Mouse (Mus musculus) CH12.LX (cell line): ENCODE results near the gene Fbxo42. TPM values are rescaled to one million over a fixed set of nuclear protein-coding genes. Genes with fewer than 3 reads are reported as not detected.

Experiments used
- DNase-seq: peaks from one replicate; pipeline ENCODE4 v3.0.0-alpha.2; 2013; ENCODE audit errors: extremely low read depth
- H3K27ac ChIP-seq: 2 replicates; pipeline ENCODE4 v1.5.1; 2012; ENCODE audit warnings: low read depth, mild to moderate bottlenecking, control low read depth, moderate library complexity; ENCODE audit not compliant: insufficient read depth
- H3K27me3 ChIP-seq: replicated peaks from 2 replicates; pipeline ENCODE3; 2012; ENCODE audit warnings: inconsistent platforms
- H3K36me3 ChIP-seq, 2 experiments: replicated peaks in 1 of 2; 2 replicates each; pipeline versions ENCODE3 to v1.6.1; 2012; ENCODE audit warnings: inconsistent platforms in 1 of 2, low read length in 1 of 2, mild to moderate bottlenecking in 1 of 2, mixed read lengths in 1 of 2, moderate library complexity in 1 of 2; ENCODE audit not compliant: control insufficient read depth in 1 of 2, insufficient read depth in 1 of 2
- H3K4me1 ChIP-seq, 2 experiments: 2 replicates each; pipeline ENCODE4 v1.6.1; 2012; ENCODE audit warnings: inconsistent platforms in 1 of 2, moderate library complexity in 1 of 2; ENCODE audit not compliant: insufficient read depth in 2 of 2, control insufficient read depth in 1 of 2
- H3K4me2 ChIP-seq: 2 replicates; pipeline ENCODE4 v1.6.1; 2012; ENCODE audit warnings: low read depth, mild to moderate bottlenecking, control low read depth; ENCODE audit not compliant: poor library complexity, insufficient read depth, severe bottlenecking
- H3K4me3 ChIP-seq, 3 experiments: fragments of 150-350 bp in 1 of 3; sonication (generic) in 1 of 3; replicated peaks in 1 of 3; 2 replicates each; pipeline versions ENCODE3 to v1.5.1; 2011 to 2012; ENCODE audit warnings: low read depth in 2 of 3, low read length in 2 of 3, mild to moderate bottlenecking in 2 of 3, moderate library complexity in 2 of 3, control low read depth in 1 of 3, improper control_type of control experiment in 1 of 3, inconsistent platforms in 1 of 3, mixed read lengths in 1 of 3; ENCODE audit not compliant: poor library complexity in 1 of 3
- H3K79me2 ChIP-seq: replicated peaks from 2 replicates; pipeline ENCODE4 v1.6.1; 2012; ENCODE audit warnings: mild to moderate bottlenecking, moderate library complexity; ENCODE audit not compliant: control insufficient read depth, poor library complexity, insufficient read depth, severe bottlenecking; ENCODE audit errors: extremely low read depth
- H3K9ac ChIP-seq: 2 replicates; pipeline ENCODE4 v1.6.1; 2012; ENCODE audit warnings: low read depth, mild to moderate bottlenecking, control low read depth, moderate library complexity; ENCODE audit not compliant: insufficient read depth
- H3K9me3 ChIP-seq: replicated peaks from 2 replicates; pipeline ENCODE3; 2012; ENCODE audit warnings: low read length, inconsistent platforms, mixed read lengths
- BHLHE40 ChIP-seq: IDR thresholded peaks from 2 replicates; pipeline ENCODE4 v1.6.1; 2011; ENCODE audit warnings: mild to moderate bottlenecking, low read depth, low read length, improper control_type of control experiment
- CHD2 ChIP-seq: IDR thresholded peaks from 2 replicates; pipeline ENCODE4 v1.6.1; 2011; ENCODE audit warnings: low read length, improper control_type of control experiment
- EP300 ChIP-seq: IDR thresholded peaks from 2 replicates; pipeline ENCODE4 v1.6.1; 2011; ENCODE audit warnings: low read length, improper control_type of control experiment
- KAT2A ChIP-seq: IDR thresholded peaks from 2 replicates; pipeline ENCODE4 v1.6.1; 2012; ENCODE audit warnings: low read length, improper control_type of control experiment, inconsistent platforms; ENCODE audit not compliant: insufficient replicate concordance
- MAFK ChIP-seq: IDR thresholded peaks from 2 replicates; pipeline ENCODE4 v1.6.1; 2011; ENCODE audit warnings: low read length, improper control_type of control experiment; ENCODE audit not compliant: insufficient replicate concordance
- MAX ChIP-seq: IDR thresholded peaks from 2 replicates; pipeline ENCODE4 v1.6.1; 2011; ENCODE audit warnings: low read length, improper control_type of control experiment
- MAZ ChIP-seq: IDR thresholded peaks from 2 replicates; pipeline ENCODE4 v1.6.1; 2012; ENCODE audit warnings: low read depth, mild to moderate bottlenecking, inconsistent platforms, low read length, improper control_type of control experiment, moderate library complexity
- MYC ChIP-seq: IDR thresholded peaks from 2 replicates; pipeline ENCODE4 v1.6.1; 2011; ENCODE audit warnings: low read depth, mild to moderate bottlenecking, improper control_type of control experiment, low read length
- POLR2A ChIP-seq: IDR thresholded peaks from 2 replicates; pipeline ENCODE4 v1.6.1; 2011; ENCODE audit warnings: low read depth, mild to moderate bottlenecking, improper control_type of control experiment, low read length
- RAD21 ChIP-seq: IDR thresholded peaks from 2 replicates; pipeline ENCODE4 v1.6.1; 2011; ENCODE audit warnings: low read depth, mild to moderate bottlenecking, low read length, improper control_type of control experiment, moderate library complexity
- SMC3 ChIP-seq: IDR thresholded peaks from 2 replicates; pipeline ENCODE4 v1.6.1; 2011; ENCODE audit warnings: low read depth, low read length, improper control_type of control experiment
- TCF12 ChIP-seq: IDR thresholded peaks from 2 replicates; pipeline ENCODE4 v1.6.1; 2014; ENCODE audit warnings: low read depth, mild to moderate bottlenecking, inconsistent platforms, low read length, improper control_type of control experiment
- USF1 ChIP-seq: IDR thresholded peaks from 2 replicates; pipeline ENCODE4 v1.6.1; 2014; ENCODE audit warnings: low read depth, mild to moderate bottlenecking, inconsistent platforms, low read length, improper control_type of control experiment
- ZKSCAN1 ChIP-seq: IDR thresholded peaks from 2 replicates; pipeline ENCODE4 v1.6.1; 2012; ENCODE audit warnings: low read depth, inconsistent platforms, low read length, improper control_type of control experiment, borderline replicate concordance
- ZMIZ1 ChIP-seq: IDR thresholded peaks from 2 replicates; pipeline ENCODE4 v1.6.1; 2012; ENCODE audit warnings: low read depth, mild to moderate bottlenecking, inconsistent platforms, low read length, improper control_type of control experiment
- dilution Hi-C: fragments of 300-500 bp; cut with MboI; formaldehyde crosslinking; loops from 2 replicates; pipeline ENCODE4 v1.14.3; 2020; ENCODE audit warnings: low sequenced_read_pairs; ENCODE audit not compliant: extremely low pct_unique_long_range_greater_than_20kb, extremely low pct_ligation_motif_present
- in situ Hi-C: fragments of 300-500 bp; cut with MboI; formaldehyde crosslinking; loops from 3 replicates; pipeline ENCODE4 v1.14.3; 2019; ENCODE audit warnings: low sequenced_read_pairs, low pct_ligation_motif_present, low pct_unique_long_range_greater_than_20kb, mixed read lengths
- polyA plus RNA-seq: library from polyadenylated mRNA; unstranded; fragments of >175 nt; gene quantifications from 2 replicates; pipeline ENCODE4 v1.2.1, GENCODE M21; 2012; ENCODE audit warnings: low read depth; ENCODE audit not compliant: insufficient read length
- total RNA-seq, 2 experiments: library from RNA; depleted of rRNA; stranded (reverse); fragments of 300-350 nt in 1 of 2; fragments of >200 nt in 1 of 2; gene quantifications; 2 replicates each; pipeline ENCODE4 v1.2.3; 2012 to 2014

Fbxo42 gene
- total and polyA plus RNA-seq, 3 experiments: 9.8 to 16.5 (median 14.4) TPM

DNA sequence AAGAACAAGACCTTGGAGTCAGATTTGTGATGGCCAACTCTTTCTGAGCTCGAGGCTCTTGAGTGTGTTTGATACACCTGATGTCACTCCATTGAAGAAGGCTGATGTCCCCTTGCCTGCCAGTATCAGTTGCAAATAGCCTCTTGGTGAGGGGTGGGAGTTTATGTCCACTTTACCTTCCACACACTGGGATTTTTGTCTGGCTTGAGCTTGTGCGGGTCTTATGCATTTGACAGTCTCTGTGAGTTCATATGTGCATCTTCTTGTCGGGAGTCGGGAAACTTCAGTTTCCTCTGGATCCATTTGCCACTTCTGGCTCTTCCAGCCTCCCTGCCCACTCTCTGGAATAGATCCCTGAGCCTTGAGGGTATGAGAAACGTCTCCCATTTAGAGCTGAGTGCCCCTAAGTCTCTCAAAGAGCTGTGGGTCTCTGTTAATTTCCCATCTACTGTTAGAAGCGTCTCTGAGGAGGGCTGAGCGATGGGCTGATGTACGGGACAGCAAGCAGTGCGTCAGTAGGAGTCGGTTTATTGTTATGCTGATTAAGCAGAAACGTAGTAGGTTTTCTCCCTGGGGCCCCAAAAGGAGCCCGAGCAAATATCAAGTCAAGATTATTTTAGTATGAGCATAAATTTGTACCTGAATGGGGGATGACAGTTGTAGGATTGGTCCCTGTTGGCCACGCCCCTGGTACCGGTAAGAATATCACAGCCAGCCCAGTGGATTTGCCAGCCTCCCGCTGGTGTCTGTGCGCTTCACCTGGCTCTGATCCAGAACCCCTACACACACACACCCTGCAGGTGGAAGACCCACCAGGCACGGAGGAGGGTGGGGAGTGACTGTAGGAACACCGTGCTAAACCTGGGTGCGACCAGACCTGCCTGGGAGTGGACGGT, 91.0 kb downstream of the Fbxo42 start:
- Histone ChIP-seq H3K79me2 (no peaks in the 10 kb centered on the region), H3K4me1 (peaks cover 2 to 10% of the 10 kb centered on the region in 2 experiments; a peak in 2 of 4 replicates), H3K9me3 (no peaks in the 10 kb centered on the region), H3K27ac (no peak overlapping the region), H3K4me2 (peak overlapping the region; percentile 52), H3K36me3 (no peaks in the 10 kb centered on the region), H3K27me3 (peaks cover 84% of the 10 kb centered on the region), H3K4me3 (peak overlapping the region in 1 of 3 experiments; percentile 42), H3K9ac (no peak overlapping the region)
- in situ Hi-C loops: no loop called here
- dilution Hi-C loops: no loop called here
- no peak for DNase-seq
- TF ChIP-seq MAX: no peak
- peak; percentile 90 for TF ChIP-seq MAFK
- TF ChIP-seq SMC3: no peak
- TF ChIP-seq BHLHE40: no peak
- TF ChIP-seq MYC: no peak

DNA sequence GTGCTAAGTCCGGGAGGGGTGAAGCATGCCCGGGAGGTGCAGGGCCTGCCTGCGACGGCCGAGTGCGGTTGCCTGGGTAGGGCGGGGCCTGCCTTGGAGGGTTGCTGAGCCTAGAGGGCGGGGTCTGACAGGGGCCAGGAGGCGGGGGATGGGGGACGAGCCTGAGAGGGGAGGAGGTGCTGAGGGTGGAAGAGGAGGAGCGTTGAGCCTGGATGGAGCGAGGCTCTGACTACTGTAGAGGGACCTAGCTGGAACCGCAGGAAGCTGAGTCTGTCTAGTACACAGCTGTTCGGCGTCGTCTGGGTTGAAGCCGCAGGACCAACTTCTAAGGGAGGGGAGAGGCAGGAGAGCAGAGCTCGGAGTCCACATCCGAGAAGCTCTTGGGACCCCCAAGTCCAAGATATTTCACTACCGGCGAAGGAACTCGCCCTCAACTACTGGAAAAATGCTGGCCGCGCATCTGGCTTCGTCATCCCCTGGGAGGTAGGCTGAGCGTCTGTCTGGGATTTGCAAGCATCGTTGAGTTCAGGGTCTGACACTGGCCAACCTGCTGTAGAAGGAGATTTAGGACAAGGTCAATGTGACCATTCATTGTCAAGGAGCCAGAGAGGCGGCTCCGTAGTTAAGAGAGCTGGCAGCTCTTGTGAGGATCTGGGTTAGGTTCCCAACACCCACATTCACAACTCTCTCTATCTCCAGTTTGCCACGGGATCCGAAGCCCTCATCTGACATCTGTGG, 91.8 kb downstream of the Fbxo42 start, which contains the start of gene Arhgef19:
Gene Arhgef19, plus strand, starts transcription at position 112 of the 738 bp plus-strand sequence.
- Histone ChIP-seq H3K4me2 (peak within 1 kb of the TSS; percentile 81), H3K27ac (no peak within 1 kb of the TSS), H3K4me3 (peak within 1 kb of the TSS in 1 of 3 experiments; percentile 42), H3K36me3 (no peaks in the 10 kb centered on the region), H3K79me2 (no peaks in the 10 kb centered on the region), H3K9ac (no peak within 1 kb of the TSS), H3K4me1 (peaks cover 2 to 10% of the 10 kb centered on the region in 2 experiments; a peak in 2 of 4 replicates), H3K27me3 (peaks cover 90% of the 10 kb centered on the region), H3K9me3 (no peaks in the 10 kb centered on the region)
- peak; percentile 80 for DNase-seq
- dilution Hi-C loops: no loop called here
- in situ Hi-C loops: no loop called here
- TF ChIP-seq CHD2: no peak
- no peak for TF ChIP-seq ZMIZ1
- no peak for TF ChIP-seq EP300
- no peak for TF ChIP-seq MAX
- TF ChIP-seq MAFK: no peak
- TF ChIP-seq KAT2A: no peak
- TF ChIP-seq MYC: no peak
- 0 out of 2 replicates have a peak, but pooled peaks have one; percentile 48 for TF ChIP-seq MAZ
- TF ChIP-seq TCF12: no peak
- TF ChIP-seq POLR2A: peak; percentile 51; the same call in 1 of the 2 replicates
- TF ChIP-seq USF1: no peak
- no peak for TF ChIP-seq ZKSCAN1
- no peak for TF ChIP-seq RAD21
